Mouse (Mus musculus): ENCODE results near the gene Clp1.
"Not testable (repeated sequence)": the region's sequence is repeated elsewhere in the genome, so short reads cannot be mapped to it uniquely, and the experiment has no call there.

Clp1 gene

GRCm38 (mm10) chr2:84740608-84741333 lies 13.6 kb upstream of the Clp1 start:
- DNase-seq (ENCODE audit: extremely low read depth, low read depth, low spot score), result no peak

GRCm38 (mm10) chr2:84738271-84738911 lies 11.2 kb upstream of the Clp1 start:
- no peak for DNase-seq (ENCODE audit: extremely low read depth, low read depth, low spot score)

GRCm38 (mm10) chr2:84737451-84737925 lies 10.3 kb upstream of the Clp1 start:
- DNase-seq (ENCODE audit: extremely low read depth, low read depth, low spot score), result no peak

GRCm38 (mm10) chr2:84736312-84737161 lies 9.4 kb upstream of the Clp1 start:
- no peak for DNase-seq (ENCODE audit: extremely low read depth, low read depth, low spot score)

- DNase-seq (ENCODE audit: extremely low read depth, low read depth, low spot score), result no peak
Observed at GRCm38 (mm10) chr2:84735346-84735920, 8.3 kb upstream of the Clp1 start.

- DNase-seq (ENCODE audit: extremely low read depth, low read depth, low spot score), result no peak
Observed at GRCm38 (mm10) chr2:84734919-84735318, 7.8 kb upstream of the Clp1 start.

GRCm38 (mm10) chr2:84734351-84734864 lies 7.3 kb upstream of the Clp1 start:
- DNase-seq (ENCODE audit: extremely low read depth, low read depth, low spot score), result no peak

GRCm38 (mm10) chr2:84733579-84734300 lies 6.6 kb upstream of the Clp1 start, which contains the start of gene Ypel4:
Gene Ypel4, plus strand, starts transcription at chr2:84734058.
- no peak for DNase-seq (ENCODE audit: extremely low read depth, low read depth, low spot score)

GRCm38 (mm10) chr2:84732394-84732793 lies 5.2 kb upstream of the Clp1 start:
- DNase-seq (ENCODE audit: extremely low read depth, low read depth, low spot score), result no peak

- DNase-seq (ENCODE audit: extremely low read depth, low read depth, low spot score), result no peak
Observed at GRCm38 (mm10) chr2:84731206-84731605, 4.1 kb upstream of the Clp1 start.

- DNase-seq (ENCODE audit: extremely low read depth, low read depth, low spot score), result not testable (repeated sequence)
Observed at GRCm38 (mm10) chr2:84728191-84728590, 1.0 kb upstream of the Clp1 start.

GRCm38 (mm10) chr2:84726716-84727115 lies 434 bp downstream of the Clp1 start:
- DNase-seq (ENCODE audit: extremely low read depth, low read depth, low spot score), result no peak

- DNase-seq (ENCODE audit: extremely low read depth, low read depth, low spot score), result no peak
Observed at GRCm38 (mm10) chr2:84725770-84726169, 1.4 kb downstream of the Clp1 start.

- no peak for DNase-seq (ENCODE audit: extremely low read depth, low read depth, low spot score)
Observed at GRCm38 (mm10) chr2:84723856-84724255, 3.3 kb downstream of the Clp1 start.

- no peak for DNase-seq (ENCODE audit: extremely low read depth, low read depth, low spot score)
Observed at GRCm38 (mm10) chr2:84721182-84721581, 6.0 kb downstream of the Clp1 start.

- no peak for DNase-seq (ENCODE audit: extremely low read depth, low read depth, low spot score)
Observed at GRCm38 (mm10) chr2:84720718-84721117, 6.4 kb downstream of the Clp1 start.

- DNase-seq (ENCODE audit: extremely low read depth, low read depth, low spot score), result no peak
Observed at GRCm38 (mm10) chr2:84717357-84717756, 9.8 kb downstream of the Clp1 start.

- no peak for DNase-seq (ENCODE audit: extremely low read depth, low read depth, low spot score)
Observed at GRCm38 (mm10) chr2:84716423-84717355, 10.5 kb downstream of the Clp1 start.

Measured in fat pad, adult 2 months (tissue).